Mouse (Mus musculus) spleen, adult 2 months (tissue): Measurements from ENCODE around the gene Ndufv1. TPM values are rescaled to one million over a fixed set of nuclear protein-coding genes. Genes with fewer than 3 reads are reported as not detected.

Source experiments
- DNase-seq, 2 experiments: peaks; one replicate each; pipeline versions ENCODE4 v3.0.0 to v3.0.0-alpha.2; 2012 to 2021; ENCODE audit warnings: low spot score in 2 of 2, low read depth in 1 of 2
- H3K27ac ChIP-seq: fragments of 200-500 bp; 2 replicates; pipeline ENCODE4 v1.5.1; 2012; ENCODE audit warnings: low read length, inconsistent platforms; ENCODE audit not compliant: insufficient read depth
- H3K27me3 ChIP-seq: fragments of 200-500 bp; 2 replicates; pipeline ENCODE4 v1.6.1; 2012; ENCODE audit warnings: mild to moderate bottlenecking, moderate library complexity, low read length, inconsistent platforms; ENCODE audit not compliant: control insufficient read depth, insufficient read depth
- H3K36me3 ChIP-seq: fragments of 200-500 bp; 2 replicates; pipeline ENCODE4 v1.6.1; 2012; ENCODE audit warnings: mild to moderate bottlenecking, low read length, inconsistent platforms; ENCODE audit not compliant: control insufficient read depth, insufficient read depth
- H3K4me1 ChIP-seq: fragments of 200-500 bp; 2 replicates; pipeline ENCODE4 v1.6.1; 2011; ENCODE audit warnings: inconsistent platforms; ENCODE audit not compliant: control insufficient read depth, insufficient read depth, insufficient read length
- H3K4me3 ChIP-seq: fragments of 200-500 bp; 2 replicates; pipeline ENCODE4 v1.5.1; 2011; ENCODE audit warnings: mild to moderate bottlenecking, inconsistent platforms; ENCODE audit not compliant: insufficient read depth, insufficient read length; ENCODE audit errors: extremely low read depth
- CTCF ChIP-seq: fragments of 200-500 bp; IDR thresholded peaks from 2 replicates; pipeline ENCODE4 v1.5.1; 2011; ENCODE audit warnings: mild to moderate bottlenecking, inconsistent platforms; ENCODE audit not compliant: insufficient read depth, insufficient read length, insufficient replicate concordance; ENCODE audit errors: extremely low read depth
- POLR2A ChIP-seq: fragments of 200-500 bp; IDR thresholded peaks from 2 replicates; pipeline ENCODE4 v1.6.1; 2011; ENCODE audit warnings: low read depth, low read length, inconsistent platforms
- WGBS: fragments of 180-500 bp; shearing (Covaris S2); methylation state at CpG from one replicate; pipeline ENCODE4 v1.1.7; 2018; 5-methylcytosine and 5-hydroxymethylcytosine counted together
- polyA plus RNA-seq: library from polyadenylated mRNA; depleted of rRNA; stranded (reverse); fragments of >200 nt; gene quantifications from 2 replicates; pipeline ENCODE4 v1.2.3, GENCODE M21; 2012

The Ndufv1 gene
- polyA plus RNA-seq, 1 experiment = 71.3 TPM

DNA sequence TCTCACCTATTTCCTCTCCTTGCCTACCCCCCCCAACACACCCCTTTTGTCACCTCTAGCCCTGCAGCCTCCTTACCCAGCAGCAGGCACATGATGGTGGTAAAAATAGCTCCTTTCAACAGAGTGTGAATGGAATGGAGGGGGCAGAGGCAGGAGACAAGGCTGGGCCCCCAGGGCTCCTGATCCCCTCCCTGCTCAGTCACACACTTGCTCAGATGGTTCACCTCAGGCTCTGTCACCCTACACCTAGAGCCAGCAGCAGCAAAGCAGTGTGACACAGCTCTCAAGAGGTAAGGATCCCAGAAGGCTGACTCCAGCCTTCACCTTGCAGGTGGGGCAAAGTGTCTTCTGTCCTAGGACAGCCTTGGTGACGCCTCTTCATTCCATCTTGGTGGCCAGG, 9.5 kb downstream of the Ndufv1 start, which contains the start of gene Doc2g:
TSS of gene Doc2g (plus strand) at position 202 of the 400 bp plus-strand sequence.
- H3K27ac ChIP-seq = no peak within 1 kb of the TSS
- peaks cover 16% of the 10 kb centered on the region for H3K36me3 ChIP-seq
- H3K4me3 ChIP-seq = no peak within 1 kb of the TSS
- WGBS = 86% methylated on average over 1 of the region's 1 CpGs
- H3K4me1 ChIP-seq = peaks cover 4% of the 10 kb centered on the region; the same call in 1 of the 2 replicates
- no peaks in the 10 kb centered on the region for H3K27me3 ChIP-seq
- DNase-seq = no peak
- TF ChIP-seq POLR2A (no peak), CTCF (no peak)

- TF ChIP-seq CTCF = no peak
- no peak for TF ChIP-seq POLR2A
- no peaks in the 10 kb centered on the region for H3K27me3 ChIP-seq
- DNase-seq = no peak
- no peak overlapping the region for H3K27ac ChIP-seq
- peaks cover 4% of the 10 kb centered on the region; the same call in 1 of the 2 replicates for H3K4me1 ChIP-seq
- 94% methylated on average over 5 of the region's 5 CpGs for whole genome bisulfite sequencing
- no peak overlapping the region for H3K4me3 ChIP-seq
- H3K36me3 ChIP-seq = peaks cover 8% of the 10 kb centered on the region
These were observed 10.9 kb downstream of the Ndufv1 start for GRCm38 (mm10) chr19:4001752-4002151.

DNA sequence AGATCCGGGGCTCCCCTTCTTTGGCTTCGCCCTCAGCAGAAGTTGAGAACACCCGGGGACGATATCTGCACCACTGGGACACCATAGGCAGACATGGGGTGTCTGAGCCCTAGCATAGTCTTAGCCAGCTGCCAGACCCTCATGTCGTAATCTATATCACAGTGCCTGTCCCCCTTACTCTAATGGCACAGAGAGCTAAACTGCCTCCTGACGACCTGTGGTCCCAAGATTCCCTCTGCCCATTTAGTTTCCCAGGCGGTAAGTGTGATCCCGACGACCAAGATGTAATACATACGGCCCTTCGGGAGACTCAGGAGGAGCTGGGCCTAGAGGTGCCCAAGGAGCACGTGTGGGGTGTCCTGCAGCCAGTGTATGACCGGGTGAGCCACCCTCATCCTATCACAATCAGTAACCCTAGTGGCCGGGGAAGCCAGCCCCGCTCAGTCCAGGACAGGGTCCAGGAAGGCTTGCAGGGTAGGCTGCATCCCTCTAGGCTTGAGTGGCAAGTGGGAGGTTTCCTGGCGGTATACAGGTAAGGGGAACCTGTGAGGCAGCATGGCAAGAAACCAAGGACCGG, 11.6 kb downstream of the Ndufv1 start:
- peaks cover 4% of the 10 kb centered on the region; the same call in 1 of the 2 replicates for H3K4me1 ChIP-seq
- peaks cover 4% of the 10 kb centered on the region; the same call in 1 of the 2 replicates for H3K36me3 ChIP-seq
- H3K27me3 ChIP-seq = no peaks in the 10 kb centered on the region
- peak overlapping the region; percentile 93 for H3K27ac ChIP-seq
- DNase-seq = no peak
- TF ChIP-seq CTCF = no peak
- no peak for TF ChIP-seq POLR2A
- peak overlapping the region; percentile 84 for H3K4me3 ChIP-seq
- 41% methylated on average over 17 of the region's 17 CpGs for WGBS

DNA sequence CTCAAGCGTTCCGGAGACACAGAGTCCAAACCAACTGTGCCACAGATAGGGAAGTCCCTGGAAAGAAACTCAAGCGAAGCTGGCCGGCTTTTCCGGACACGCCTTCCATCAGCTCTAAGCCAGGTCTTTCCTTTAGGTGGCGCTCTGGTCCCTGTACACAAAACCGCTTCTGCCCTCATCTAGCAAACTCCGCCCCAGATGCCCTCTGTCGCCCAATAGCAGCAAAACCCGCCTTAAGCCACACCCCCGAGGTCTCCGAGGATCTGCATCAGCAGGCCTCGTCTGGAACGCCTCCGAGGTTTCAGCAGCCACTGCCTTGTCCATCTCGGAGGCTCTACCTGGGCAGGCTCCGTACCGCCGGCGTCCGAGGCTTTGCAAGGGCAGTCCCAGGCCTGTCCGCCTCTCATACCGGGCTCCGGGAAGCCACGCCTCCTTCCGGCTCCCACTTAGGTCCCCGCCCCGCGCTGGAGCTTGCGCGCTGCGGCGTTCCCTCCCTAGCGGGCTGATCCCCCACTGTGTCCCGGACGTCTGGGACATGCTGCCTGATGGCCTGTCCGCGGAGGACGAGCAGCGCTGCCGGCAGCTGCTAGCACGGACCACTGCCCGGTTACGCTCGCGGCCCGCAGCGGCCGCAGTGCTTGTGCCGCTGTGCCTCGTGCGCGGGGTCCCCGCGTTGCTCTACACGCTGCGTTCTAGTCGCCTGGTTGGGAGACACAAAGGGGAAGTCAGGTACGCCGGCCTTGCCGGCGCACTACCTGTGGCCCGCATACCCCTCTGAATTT, 12.3 kb downstream of the Ndufv1 start, which contains the start of the genes Nudt8 and Gm49405:
TSS of gene Nudt8 (plus strand) at position 462 of the 782 bp plus-strand sequence.
TSS of gene Gm49405 (plus strand) at position 508 of the 782 bp plus-strand sequence.
- H3K27me3 ChIP-seq = no peaks in the 10 kb centered on the region
- H3K36me3 ChIP-seq = 0 out of 2 replicates have a peak, but pooled peaks cover under 1% of the 10 kb centered on the region
- WGBS = under 1% methylated on average over 64 of the region's 64 CpGs
- DNase-seq = peak; percentile 91 to 95
- peaks cover 4% of the 10 kb centered on the region; the same call in 1 of the 2 replicates for H3K4me1 ChIP-seq
- peak within 1 kb of the TSS; percentile 84 for H3K4me3 ChIP-seq
- TF ChIP-seq POLR2A (peak; percentile 88), CTCF (peak; percentile 73)
- peak within 1 kb of the TSS; percentile 93 for H3K27ac ChIP-seq

DNA sequence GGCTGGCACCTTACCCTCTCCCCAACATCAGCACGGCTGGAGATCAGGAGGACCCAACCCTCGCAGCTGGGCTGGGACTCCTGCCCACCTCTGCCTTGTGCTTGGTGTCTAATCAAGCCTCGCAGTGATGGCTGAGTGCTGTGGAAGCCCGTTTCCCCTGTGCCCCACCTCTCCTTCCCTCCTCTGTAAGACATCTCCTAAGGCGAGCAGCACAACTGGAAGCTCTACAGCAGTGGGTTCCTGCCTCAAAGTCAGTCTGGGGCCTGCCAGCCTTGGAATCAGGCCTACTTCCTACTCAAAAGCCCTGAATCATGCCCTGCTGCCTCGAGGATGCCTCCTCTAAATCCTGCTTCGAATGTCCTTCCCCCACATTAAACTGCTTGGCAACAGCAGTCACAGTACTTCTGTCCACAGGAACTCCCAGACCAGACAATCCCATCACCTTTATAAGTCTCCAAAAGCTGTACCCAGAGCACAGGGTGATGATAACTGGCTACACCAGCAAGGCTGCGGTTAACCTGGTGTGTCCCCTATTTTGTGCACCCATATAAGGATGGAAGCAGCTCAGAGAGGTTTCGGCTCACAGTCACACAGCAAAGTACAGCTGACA, 13.4 kb downstream of the Ndufv1 start:
- TF ChIP-seq CTCF (no peak), POLR2A (no peak)
- Histone ChIP-seq H3K4me1 (peaks cover 4% of the 10 kb centered on the region; the same call in 1 of the 2 replicates), H3K27ac (peak overlapping the region; percentile 42; the same call in 1 of the 2 replicates), H3K27me3 (no peaks in the 10 kb centered on the region), H3K4me3 (no peak overlapping the region), H3K36me3 (no peaks in the 10 kb centered on the region)
- whole genome bisulfite sequencing = 59% methylated on average over 9 of the region's 9 CpGs
- no peak for DNase-seq

- Histone ChIP-seq H3K36me3 (no peaks in the 10 kb centered on the region), H3K27ac (no peak overlapping the region), H3K4me1 (peaks cover 4% of the 10 kb centered on the region; the same call in 1 of the 2 replicates), H3K4me3 (no peak overlapping the region), H3K27me3 (no peaks in the 10 kb centered on the region)
- no peak for TF ChIP-seq POLR2A
- no peak for TF ChIP-seq CTCF
- DNase-seq = no peak
- 83% methylated on average over 8 of the region's 8 CpGs for WGBS
These were observed 14.3 kb downstream of the Ndufv1 start for GRCm38 (mm10) chr19:3998335-3998734.
